Mouse (Mus musculus) heart, adult 2 months (tissue): ENCODE data around the gene Ppp4r3a.

Experiments
- CTCF ChIP-seq: fragments of 200-600 bp; IDR thresholded peaks from 2 replicates; pipeline ENCODE4 v1.8.1; 2022; ENCODE audit warnings: antibody characterized with exemption, mild to moderate bottlenecking, moderate library complexity
- EP300 ChIP-seq: fragments of 200-500 bp; IDR thresholded peaks from 2 replicates; pipeline ENCODE4 v1.6.1; 2011; ENCODE audit warnings: low read depth, low read length, control low read depth; ENCODE audit not compliant: insufficient read depth
- POLR2A ChIP-seq: fragments of 200-500 bp; IDR thresholded peaks from 2 replicates; pipeline ENCODE4 v1.6.1; 2011; ENCODE audit warnings: mild to moderate bottlenecking, low read depth, low read length, control low read depth; ENCODE audit not compliant: insufficient read depth

- TF ChIP-seq CTCF (no peak), EP300 (no peak), POLR2A (no peak)
These were observed 90.4 kb downstream of the Ppp4r3a start for GRCm38 (mm10) chr12:100993146-100993545.
